Mouse (Mus musculus): Measurements from ENCODE around the gene Mettl7a3. TPM values are rescaled to one million over a fixed set of nuclear protein-coding genes. Genes with fewer than 3 reads are reported as not detected.
"Not testable (repeated sequence)": the region's sequence is repeated elsewhere in the genome, so short reads cannot be mapped to it uniquely, and the experiment has no call there.

Mettl7a3 gene
- polyA plus RNA-seq, 1 experiment from 2014 or later, result not detected

DNA sequence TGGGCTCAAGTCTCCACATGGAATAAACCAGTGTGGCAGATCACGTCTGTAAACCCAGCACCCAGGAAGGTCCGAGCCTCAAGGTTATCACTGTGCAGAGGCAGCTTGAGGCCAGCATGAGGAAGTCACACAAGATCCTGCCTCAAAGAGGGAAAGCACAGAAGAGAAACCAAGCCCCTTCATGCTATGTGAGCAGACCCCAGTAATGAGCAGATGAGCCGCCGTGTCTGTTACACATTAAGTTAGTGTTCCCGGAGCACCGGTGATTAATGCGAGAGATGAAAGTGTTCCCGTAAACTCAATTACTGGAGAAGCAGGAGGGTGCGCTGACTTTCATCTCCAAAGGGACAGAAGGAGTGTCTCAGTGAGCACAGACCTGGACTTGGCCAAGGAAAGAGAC is 31.2 kb downstream of the Mettl7a3 start:
- H3K27me3 ChIP-seq (replicated peaks); H3K9ac ChIP-seq; H3K9me3 ChIP-seq; ATAC-seq (ENCODE audit: insufficient read depth, low FRiP score, low read depth); H3K36me3 ChIP-seq; H3K27ac ChIP-seq; H3K4me2 ChIP-seq; H3K4me1 ChIP-seq; H3K4me3 ChIP-seq (replicated peaks): not testable (repeated sequence)
- 63% methylated on average over 9 of the region's 9 CpGs for WGBS

- no peaks in the 10 kb centered on the region for H3K36me3 ChIP-seq
- H3K27me3 ChIP-seq (replicated peaks), result no peaks in the 10 kb centered on the region
- no peak overlapping the region for H3K4me2 ChIP-seq
- H3K9me3 ChIP-seq, result no peaks in the 10 kb centered on the region
- ATAC-seq (ENCODE audit: insufficient read depth, low FRiP score, low read depth), result no peak
- no peak overlapping the region for H3K9ac ChIP-seq
- H3K4me1 ChIP-seq, result no peaks in the 10 kb centered on the region
- 63% methylated on average over 7 of the region's 7 CpGs for WGBS
- no peak overlapping the region for H3K4me3 ChIP-seq (replicated peaks)
- H3K27ac ChIP-seq, result no peak overlapping the region
Measured at GRCm38 (mm10) chr15:100367119-100367518, 32.4 kb downstream of the Mettl7a3 start.

GRCm38 (mm10) chr15:100375066-100375465 is 40.3 kb downstream of the Mettl7a3 start:
- no peaks in the 10 kb centered on the region for H3K36me3 ChIP-seq
- H3K27ac ChIP-seq, result no peak overlapping the region
- H3K9ac ChIP-seq, result no peak overlapping the region
- no peaks in the 10 kb centered on the region for H3K9me3 ChIP-seq
- no peaks in the 10 kb centered on the region for H3K4me1 ChIP-seq
- ATAC-seq (ENCODE audit: insufficient read depth, low FRiP score, low read depth), result no peak
- no peak overlapping the region for H3K4me3 ChIP-seq (replicated peaks)
- no peaks in the 10 kb centered on the region for H3K27me3 ChIP-seq (replicated peaks)
- no peak overlapping the region for H3K4me2 ChIP-seq
- WGBS, result 33% methylated on average over 5 of the region's 5 CpGs

DNA sequence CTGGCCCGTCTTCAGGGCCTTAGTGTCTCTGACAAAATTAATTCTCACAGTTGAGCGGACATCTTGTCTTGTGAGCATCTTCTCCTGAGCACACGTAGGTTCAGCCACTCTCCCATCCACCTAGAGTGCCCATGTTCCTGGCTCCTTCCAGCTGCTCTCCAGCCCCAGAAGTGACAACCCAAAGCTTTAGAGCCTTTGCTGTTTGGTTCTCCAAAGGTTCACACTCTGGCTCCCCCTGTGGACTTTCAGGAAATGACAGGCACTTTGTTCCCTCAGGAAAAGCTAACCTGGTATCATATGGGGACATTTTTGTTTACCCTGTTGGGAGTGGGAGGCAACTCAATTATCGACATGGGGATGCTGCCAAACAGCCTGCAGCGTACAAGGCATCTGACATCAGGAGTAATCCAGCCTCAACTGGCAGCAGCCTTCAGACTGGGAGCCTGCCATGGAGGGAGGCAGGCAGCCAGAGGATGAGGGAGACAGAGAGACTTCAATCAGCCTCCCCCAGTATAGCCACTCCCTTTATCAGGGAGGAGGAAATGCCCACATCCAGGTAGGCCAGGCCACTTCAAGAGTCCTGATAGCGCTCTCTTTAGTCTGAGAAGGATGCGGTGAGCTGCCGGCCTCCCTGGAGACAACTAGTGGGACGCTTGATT is 43.2 kb downstream of the Mettl7a3 start:
- H3K4me3 ChIP-seq (replicated peaks); ATAC-seq (ENCODE audit: insufficient read depth, low FRiP score, low read depth); H3K36me3 ChIP-seq; H3K9ac ChIP-seq; H3K9me3 ChIP-seq; H3K27me3 ChIP-seq (replicated peaks); H3K4me1 ChIP-seq; H3K4me2 ChIP-seq; H3K27ac ChIP-seq: not testable (repeated sequence)
- 47% methylated on average over 4 of the region's 9 CpGs for WGBS

DNA sequence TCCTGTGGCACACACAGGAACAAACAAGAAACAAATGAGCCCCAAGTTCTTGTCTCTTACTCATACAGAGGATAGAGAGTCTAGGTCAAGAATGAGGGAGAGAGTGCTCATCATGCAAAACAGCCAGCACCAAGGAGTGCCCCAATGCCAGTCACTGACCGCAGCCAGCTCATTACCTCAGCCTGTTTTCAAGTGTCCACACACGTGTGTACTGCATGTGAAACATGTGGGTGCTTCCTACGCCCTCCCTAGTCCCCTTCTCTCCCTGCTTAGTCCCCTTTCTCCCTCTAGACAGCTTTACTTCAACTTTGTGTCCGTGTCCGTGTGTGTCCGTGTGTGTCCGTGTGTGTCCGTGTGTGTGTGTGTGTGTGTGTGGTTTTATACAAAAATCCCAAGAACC is 44.9 kb downstream of the Mettl7a3 start:
- Histone ChIP-seq H3K36me3 (no peaks in the 10 kb centered on the region), H3K4me2 (no peak overlapping the region), H3K27me3 (replicated peaks) (no peaks in the 10 kb centered on the region), H3K4me3 (replicated peaks) (no peak overlapping the region), H3K27ac (no peak overlapping the region), H3K9me3 (no peaks in the 10 kb centered on the region), H3K9ac (no peak overlapping the region), H3K4me1 (no peaks in the 10 kb centered on the region)
- ATAC-seq (ENCODE audit: insufficient read depth, low FRiP score, low read depth), result no peak
- WGBS, result 85% methylated on average over 8 of the region's 8 CpGs

DNA sequence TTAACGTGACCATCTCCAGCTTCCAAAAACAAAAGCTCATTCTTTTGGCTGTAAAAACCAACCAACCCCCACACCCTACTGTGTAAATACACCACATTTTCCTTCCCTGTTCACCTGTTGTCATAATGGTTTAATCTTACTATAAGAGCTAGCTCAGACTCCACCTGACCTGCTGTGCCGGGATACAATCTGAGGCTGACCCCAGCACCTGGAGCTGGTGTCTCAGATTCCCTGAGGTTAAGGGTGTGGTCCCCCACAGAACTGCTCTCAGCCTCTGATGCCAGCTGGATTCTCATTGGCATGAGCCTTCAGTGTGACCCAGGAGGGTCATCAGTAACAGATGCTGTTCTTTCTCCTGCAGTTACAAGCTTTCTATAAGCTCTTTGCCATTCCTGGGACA is 45.4 kb downstream of the Mettl7a3 start:
- ATAC-seq (ENCODE audit: insufficient read depth, low FRiP score, low read depth), result peak; percentile 53; the same call in 1 of the 2 replicates
- no peaks in the 10 kb centered on the region for H3K27me3 ChIP-seq (replicated peaks)
- no peak overlapping the region for H3K4me2 ChIP-seq
- no peak overlapping the region for H3K9ac ChIP-seq
- H3K36me3 ChIP-seq, result no peaks in the 10 kb centered on the region
- no peaks in the 10 kb centered on the region for H3K9me3 ChIP-seq
- H3K4me3 ChIP-seq (replicated peaks), result no peak overlapping the region
- no peaks in the 10 kb centered on the region for H3K4me1 ChIP-seq
- WGBS, result 55% methylated on average over 2 of the region's 2 CpGs
- no peak overlapping the region for H3K27ac ChIP-seq

- no peak overlapping the region for H3K27ac ChIP-seq
- no peak for ATAC-seq (ENCODE audit: insufficient read depth, low FRiP score, low read depth)
- WGBS, result 90% methylated on average over 9 of the region's 9 CpGs
Measured at GRCm38 (mm10) chr15:100385705-100386104, 51.0 kb downstream of the Mettl7a3 start.

DNA sequence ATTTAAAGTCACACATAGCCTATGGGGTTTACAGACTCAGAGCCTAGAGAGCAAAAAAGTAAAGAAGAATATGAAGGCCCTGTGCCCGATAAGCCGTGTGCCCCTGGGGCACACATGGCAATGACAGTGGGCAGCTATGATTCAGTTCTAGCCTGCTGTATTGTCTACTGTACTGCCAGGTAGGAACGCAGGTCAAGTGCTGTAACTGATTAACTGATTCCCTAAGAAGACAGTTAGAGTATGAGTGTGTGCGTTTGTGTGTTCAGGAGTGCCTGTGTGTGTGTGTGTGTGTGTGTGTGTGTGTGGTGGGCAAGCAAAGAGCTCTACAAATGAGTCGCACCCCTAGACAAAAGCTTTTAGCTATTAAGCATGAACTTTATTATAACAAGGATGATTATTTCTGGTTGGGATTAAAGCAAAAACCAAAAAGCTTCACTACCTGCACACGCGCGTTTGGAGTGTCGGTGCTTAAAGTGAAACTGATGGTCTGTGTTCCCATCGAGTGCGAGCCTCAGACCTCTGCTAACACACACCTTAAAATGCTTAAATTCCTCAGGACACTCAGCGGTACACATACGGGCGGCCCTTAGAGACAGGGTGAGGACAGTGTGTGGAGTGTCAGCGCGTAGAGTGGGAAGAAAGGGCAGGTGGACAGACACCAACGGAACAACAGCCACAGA is 53.0 kb downstream of the Mettl7a3 start:
- H3K27ac ChIP-seq, result no peak overlapping the region
- no peak overlapping the region for H3K4me3 ChIP-seq (replicated peaks)
- no peaks in the 10 kb centered on the region for H3K4me1 ChIP-seq
- no peaks in the 10 kb centered on the region for H3K9me3 ChIP-seq
- WGBS, result 86% methylated on average over 17 of the region's 17 CpGs
- no peak overlapping the region for H3K9ac ChIP-seq
- H3K27me3 ChIP-seq (replicated peaks), result no peaks in the 10 kb centered on the region
- H3K36me3 ChIP-seq, result no peaks in the 10 kb centered on the region
- ATAC-seq (ENCODE audit: insufficient read depth, low FRiP score, low read depth), result no peak
- no peak overlapping the region for H3K4me2 ChIP-seq

More at GRCm38 (mm10) chr15:100385705-100386104, 51.0 kb downstream of the Mettl7a3 start:
- Histone ChIP-seq H3K9ac (no peak overlapping the region), H3K4me1 (no peaks in the 10 kb centered on the region), H3K36me3 (no peaks in the 10 kb centered on the region), H3K4me3 (replicated peaks) (no peak overlapping the region), H3K27me3 (replicated peaks) (no peaks in the 10 kb centered on the region), H3K9me3 (no peaks in the 10 kb centered on the region), H3K4me2 (no peak overlapping the region)

DNA sequence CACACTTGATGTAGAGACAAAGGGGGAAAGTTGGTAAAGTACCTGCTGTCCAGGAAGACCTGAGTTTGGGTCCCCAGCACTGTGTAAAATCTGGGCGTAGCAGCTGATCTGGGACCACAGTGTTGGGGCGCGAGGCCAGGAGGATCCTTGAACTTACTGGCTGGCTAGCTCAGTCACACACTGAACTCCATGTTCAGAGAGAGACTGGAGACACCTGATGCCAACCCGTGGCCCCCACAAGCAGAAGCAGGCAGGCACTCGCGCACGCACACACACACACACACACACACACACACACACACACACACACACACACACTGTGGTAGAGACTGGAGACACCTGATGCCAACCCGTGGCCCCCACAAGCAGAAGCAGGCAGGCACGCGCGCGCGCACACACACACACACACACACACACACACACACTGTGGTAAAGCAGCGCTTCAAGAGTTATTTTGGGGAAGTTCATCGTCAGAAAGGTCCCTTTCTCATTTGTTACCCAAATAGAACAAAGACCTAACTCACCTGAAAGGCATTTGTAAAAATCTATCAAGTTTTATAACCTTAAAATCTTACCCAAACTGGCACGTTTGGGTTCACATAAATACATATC is 53.6 kb downstream of the Mettl7a3 start:
- no peak overlapping the region for H3K27ac ChIP-seq
- no peaks in the 10 kb centered on the region for H3K9me3 ChIP-seq
- 84% methylated on average over 16 of the region's 16 CpGs for WGBS
- H3K36me3 ChIP-seq, result no peaks in the 10 kb centered on the region
- no peak for ATAC-seq (ENCODE audit: insufficient read depth, low FRiP score, low read depth)
- no peak overlapping the region for H3K4me3 ChIP-seq (replicated peaks)
- no peak overlapping the region for H3K9ac ChIP-seq
- no peaks in the 10 kb centered on the region for H3K4me1 ChIP-seq
- no peaks in the 10 kb centered on the region for H3K27me3 ChIP-seq (replicated peaks)
- no peak overlapping the region for H3K4me2 ChIP-seq

- Histone ChIP-seq H3K9me3 (no peaks in the 10 kb centered on the region), H3K27ac (no peak overlapping the region), H3K36me3 (peaks cover 1% of the 10 kb centered on the region), H3K9ac (no peak overlapping the region), H3K4me2 (no peak overlapping the region), H3K4me1 (no peaks in the 10 kb centered on the region), H3K4me3 (replicated peaks) (no peak overlapping the region), H3K27me3 (replicated peaks) (no peaks in the 10 kb centered on the region)
- no peak for ATAC-seq (ENCODE audit: insufficient read depth, low FRiP score, low read depth)
- 64% methylated on average over 9 of the region's 9 CpGs for WGBS
Measured at GRCm38 (mm10) chr15:100388886-100389285, 54.2 kb downstream of the Mettl7a3 start.
